Mouse (Mus musculus) gastrocnemius, postnatal 25 days (tissue): ENCODE results near the gene Aoc3. TPM values are rescaled to one million over a fixed set of nuclear protein-coding genes. Genes with fewer than 3 reads are reported as not detected.
A peak's percentile ranks its signal among the peaks of the same experiment; 100 is the strongest.
"Not testable (repeated sequence)": the region's sequence is repeated elsewhere in the genome, so short reads cannot be mapped to it uniquely, and the experiment has no call there.

Experiments used
- DNase-seq: peaks from one replicate; pipeline ENCODE4 v3.0.0; 2022
- total RNA-seq, 2 experiments: library from RNA; stranded (reverse); gene quantifications; 1 replicate in 1 of 2; 2 replicates in 1 of 2; pipeline ENCODE4 v1.2.3; 2021

The Aoc3 gene
- total RNA-seq, 2 experiments from 2014 or later, result 5.6 to 22.7 TPM

- DNase-seq, result no peak
Observed at GRCm38 (mm10) chr11:101327311-101327710, 3.1 kb upstream of the Aoc3 start.

- peak; percentile 30 for DNase-seq
Observed at GRCm38 (mm10) chr11:101328941-101329635, 1.3 kb upstream of the Aoc3 start.

DNA sequence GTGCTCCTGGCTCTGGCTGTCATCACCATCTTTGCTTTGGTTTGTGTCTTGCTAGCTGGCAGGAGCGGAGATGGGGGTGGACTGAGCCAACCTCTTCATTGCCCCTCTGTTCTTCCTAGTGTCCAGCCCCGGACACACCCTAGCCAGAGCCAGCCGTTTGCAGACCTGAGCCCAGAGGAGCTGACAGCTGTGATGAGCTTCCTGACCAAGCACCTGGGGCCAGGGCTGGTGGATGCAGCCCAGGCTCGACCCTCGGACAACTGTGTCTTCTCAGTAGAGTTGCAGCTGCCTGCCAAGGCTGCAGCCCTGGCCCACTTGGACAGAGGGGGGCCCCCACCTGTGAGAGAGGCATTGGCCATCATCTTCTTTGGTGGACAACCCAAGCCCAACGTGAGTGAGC, 556 bp downstream of the Aoc3 start:
- not testable (repeated sequence) for DNase-seq

DNA sequence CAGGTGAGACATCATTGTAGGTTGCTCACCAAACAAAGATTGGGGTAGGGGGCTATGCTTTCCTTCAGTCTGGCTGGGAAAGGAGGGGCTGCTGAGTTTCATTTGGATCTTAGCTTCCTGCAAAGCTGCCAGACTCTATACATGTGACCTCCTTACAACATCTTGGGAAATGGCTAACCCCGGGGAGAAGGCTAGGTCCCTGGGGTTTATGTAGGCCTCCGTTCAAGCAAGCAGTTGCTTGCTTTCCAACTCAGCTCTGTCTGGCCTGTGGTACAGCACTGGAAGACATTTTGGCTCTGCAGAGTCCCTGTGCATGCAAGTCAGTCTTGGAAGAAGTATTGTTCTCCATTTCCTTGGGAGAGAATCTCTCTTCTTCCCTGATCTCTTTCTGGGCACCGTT, 2.1 kb downstream of the Aoc3 start:
- no peak for DNase-seq

GRCm38 (mm10) chr11:101334023-101334422, 3.6 kb downstream of the Aoc3 start:
- no peak for DNase-seq

GRCm38 (mm10) chr11:101334516-101334915, 4.1 kb downstream of the Aoc3 start:
- DNase-seq, result no peak

GRCm38 (mm10) chr11:101335685-101336084, 5.3 kb downstream of the Aoc3 start:
- no peak for DNase-seq

DNA sequence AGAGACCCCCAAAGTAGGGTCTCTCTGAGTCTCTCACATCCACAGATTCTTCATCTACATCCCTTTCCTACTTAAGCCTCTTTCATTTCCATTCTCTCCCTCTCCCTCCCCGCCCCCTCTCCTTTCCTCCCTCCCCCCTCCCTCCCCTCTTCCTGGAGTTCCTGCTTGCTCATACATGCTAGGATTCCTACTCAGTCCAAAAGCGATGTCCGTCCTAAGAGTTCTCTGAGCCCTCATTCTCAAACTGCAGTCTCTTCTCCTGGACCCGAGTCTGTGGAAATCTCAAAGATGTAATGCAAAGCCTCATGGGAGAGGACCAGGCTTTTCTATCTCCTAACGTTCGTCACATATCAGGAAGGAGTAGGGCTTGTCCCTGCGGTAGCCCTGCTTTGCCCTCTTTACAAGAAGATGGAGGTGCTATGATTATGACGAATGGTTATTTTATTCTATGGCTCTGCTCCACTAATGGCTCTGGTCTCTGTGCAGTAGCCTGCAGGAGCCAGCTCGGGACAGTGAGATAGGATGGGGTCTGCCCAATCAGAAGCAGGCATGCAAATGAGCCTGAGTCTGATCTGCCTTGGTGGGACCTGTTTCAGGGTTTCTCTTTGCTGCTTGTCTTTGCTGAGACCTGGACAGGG, 7.8 kb downstream of the Aoc3 start:
- no peak for DNase-seq

DNA sequence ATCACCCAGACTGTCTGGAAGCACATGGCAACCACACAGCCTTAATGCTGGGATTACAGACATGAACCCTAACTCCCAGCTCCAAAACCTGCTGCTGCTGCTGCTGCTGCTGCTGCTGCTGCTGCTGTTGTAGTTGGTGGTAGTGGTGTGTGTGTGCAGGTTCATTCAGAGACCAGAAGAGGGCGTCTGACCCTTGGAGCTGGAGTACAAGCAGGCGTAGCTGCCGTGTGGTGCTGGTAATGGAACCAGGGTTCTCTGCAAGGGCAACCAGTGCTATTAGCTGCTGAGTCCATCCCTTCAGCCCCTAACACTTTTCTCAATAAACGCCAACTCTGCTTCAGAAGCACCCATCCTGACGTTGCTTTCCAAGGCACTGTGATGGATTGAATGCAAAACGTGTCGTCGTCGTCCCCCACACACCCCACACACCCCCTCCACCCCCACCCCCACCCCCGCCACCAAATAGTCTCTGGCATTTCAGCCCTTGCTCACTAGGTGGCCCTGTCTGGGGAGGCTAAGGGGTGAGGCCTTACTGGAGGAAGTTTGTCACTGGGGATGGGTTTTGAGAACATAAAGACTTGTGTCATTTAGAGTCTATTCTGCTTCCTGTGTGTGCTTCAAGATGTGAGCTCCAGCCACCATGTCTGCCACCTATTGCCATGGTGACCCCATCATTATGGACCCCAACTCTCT, 16.8 kb downstream of the Aoc3 start:
- no peak for DNase-seq

GRCm38 (mm10) chr11:101348774-101349173, 18.4 kb downstream of the Aoc3 start:
- DNase-seq, result no peak

DNA sequence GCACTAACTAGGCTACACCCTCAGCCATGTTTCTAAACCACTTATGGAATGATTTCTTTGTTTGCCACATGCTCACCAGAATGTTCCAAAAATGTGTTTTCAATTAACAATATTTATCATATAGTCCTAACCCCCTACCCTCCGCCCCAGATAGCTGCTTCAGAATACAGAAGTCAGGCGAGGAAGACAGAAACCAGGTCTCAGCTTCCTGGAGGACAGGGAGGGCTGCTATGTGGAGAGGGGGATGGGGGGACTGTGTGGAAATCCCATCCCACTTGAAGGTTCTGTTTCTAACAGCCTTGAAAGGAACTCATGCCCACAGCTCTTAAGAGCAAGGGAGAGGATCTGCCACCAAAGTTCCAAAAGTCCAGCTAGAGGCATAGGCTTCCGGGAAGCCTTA, 18.8 kb downstream of the Aoc3 start:
- no peak for DNase-seq

- no peak for DNase-seq
Observed at GRCm38 (mm10) chr11:101351100-101351720, 20.8 kb downstream of the Aoc3 start.

- no peak for DNase-seq
Observed at GRCm38 (mm10) chr11:101351721-101352111, 21.3 kb downstream of the Aoc3 start.

DNA sequence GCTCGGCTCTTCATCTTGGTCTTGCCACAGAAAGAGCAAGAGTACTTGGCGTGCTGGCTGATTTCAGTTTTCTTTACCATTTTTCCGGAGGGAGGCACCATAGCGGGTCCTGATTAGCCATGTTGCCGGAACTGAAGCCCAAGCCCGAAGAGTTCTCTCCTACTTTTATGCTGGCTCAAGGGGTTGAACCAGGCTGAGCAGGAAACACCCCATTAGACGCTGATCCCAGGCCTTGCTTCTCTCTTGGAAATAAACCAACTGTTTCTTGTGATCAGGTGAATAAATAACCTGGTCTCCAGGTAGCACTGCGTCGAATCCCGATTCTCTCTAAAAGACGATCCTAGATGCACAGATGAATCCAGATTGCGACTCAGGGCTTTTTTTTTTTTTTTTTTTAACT, 23.0 kb downstream of the Aoc3 start:
- no peak for DNase-seq

GRCm38 (mm10) chr11:101354438-101355010, 24.1 kb downstream of the Aoc3 start:
- DNase-seq, result no peak

- no peak for DNase-seq
Observed at GRCm38 (mm10) chr11:101355916-101356315, 25.5 kb downstream of the Aoc3 start.

DNA sequence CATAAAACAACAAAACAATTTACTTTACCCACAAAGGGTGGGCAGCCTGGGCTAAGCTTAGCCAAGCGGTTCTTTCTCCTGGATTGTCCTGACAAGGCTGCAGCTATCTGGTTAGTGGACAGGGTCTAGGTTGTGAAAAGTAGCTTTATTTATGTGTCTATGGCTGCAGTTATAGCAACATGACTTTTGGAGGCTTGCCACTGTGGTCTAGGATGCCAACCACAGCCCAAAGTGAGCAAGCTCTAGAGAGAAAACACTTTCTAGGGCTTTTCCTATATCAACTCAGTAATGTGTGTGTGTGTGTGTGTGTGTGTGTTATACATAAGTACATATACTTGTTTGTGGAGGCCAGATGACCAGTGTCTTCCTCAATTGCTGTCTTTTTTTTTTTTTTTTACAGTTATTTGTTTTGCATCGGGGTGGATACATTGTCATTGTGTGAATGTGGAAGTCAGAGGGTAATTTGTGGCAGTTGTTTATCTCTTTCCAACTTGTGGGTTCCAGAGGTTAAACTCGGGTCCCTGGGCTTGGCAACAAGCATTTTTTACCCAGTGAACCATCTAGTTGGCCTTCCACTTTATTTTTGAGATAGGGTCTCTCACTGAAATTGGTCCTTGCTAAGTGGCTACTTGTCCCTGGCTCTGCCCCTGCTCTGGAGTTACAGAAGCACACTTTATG, 27.2 kb downstream of the Aoc3 start:
- no peak for DNase-seq

DNA sequence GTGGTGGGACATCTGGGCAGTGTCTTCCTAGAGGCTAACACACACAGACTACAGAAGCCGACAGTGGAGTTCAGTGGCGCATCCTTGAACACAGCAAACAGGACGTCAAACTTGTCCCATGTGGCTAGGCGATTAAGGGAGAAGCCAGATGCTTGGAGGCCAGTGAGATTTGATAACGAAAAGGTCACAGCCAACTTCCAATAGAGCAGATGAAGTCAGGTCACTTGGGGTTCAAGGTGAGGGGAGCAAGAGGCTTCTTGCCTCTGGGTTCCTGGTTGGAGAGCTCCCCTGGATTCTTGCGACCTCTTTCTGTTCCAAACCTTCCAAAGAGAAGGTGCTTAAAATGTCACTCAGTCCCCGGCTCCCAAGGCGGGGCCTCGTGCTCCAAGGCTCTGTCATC, 29.4 kb downstream of the Aoc3 start:
- no peak for DNase-seq

GRCm38 (mm10) chr11:101360651-101361113, 30.3 kb downstream of the Aoc3 start:
- DNase-seq, result peak; percentile 18

GRCm38 (mm10) chr11:101364531-101364931, 34.1 kb downstream of the Aoc3 start:
- no peak for DNase-seq

DNA sequence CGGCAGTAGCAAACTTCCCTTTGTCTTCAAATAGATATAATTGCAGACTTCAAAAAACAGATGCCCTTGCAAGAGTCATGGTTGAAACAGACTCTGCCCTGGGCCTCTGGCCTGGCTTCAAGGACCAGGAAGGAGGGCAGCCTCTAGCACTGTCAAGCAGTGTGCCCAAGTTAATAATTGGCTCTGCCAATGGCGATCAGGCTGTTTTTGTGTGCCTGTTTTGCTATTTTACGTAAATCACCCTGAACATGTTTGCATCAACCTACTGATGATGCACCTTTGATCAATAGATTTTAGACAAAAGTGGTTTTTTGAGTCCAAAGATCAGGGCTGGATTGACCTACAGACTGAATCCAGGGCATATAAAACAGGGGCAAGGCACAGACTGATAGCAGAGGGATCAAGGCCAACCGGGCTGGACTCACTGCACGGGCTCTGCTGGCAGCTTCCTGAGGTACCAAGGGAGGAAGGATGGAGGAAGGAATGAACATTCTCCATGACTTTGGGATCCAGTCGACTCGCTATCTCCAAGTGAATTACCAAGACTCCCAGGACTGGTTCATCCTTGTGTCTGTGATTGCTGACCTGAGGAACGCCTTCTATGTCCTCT, 37.0 kb downstream of the Aoc3 start, which contains the start of gene G6pc:
TSS of gene G6pc (plus strand) at position 236 of the 610 bp plus-strand sequence.
- DNase-seq, result no peak
